Mouse (Mus musculus): Measurements from ENCODE around the gene Ccdc27. TPM values are rescaled to one million over a fixed set of nuclear protein-coding genes. Genes with fewer than 3 reads are reported as not detected.
A peak's percentile ranks its signal among the peaks of the same experiment; 100 is the strongest.

The Ccdc27 gene
- polyA plus RNA-seq, 1 experiment: 55.2 TPM

GRCm38 (mm10) chr4:154025641-154026440 lies 16.6 kb downstream of the Ccdc27 start, which contains the start of gene Smim1:
Gene Smim1, minus strand, starts transcription at chr4:154026230.
- Histone ChIP-seq H3K27ac (ENCODE audit: control insufficient read depth, insufficient read depth, low read depth, low read length) (peak within 1 kb of the TSS; percentile 86), H3K4me1 (ENCODE audit: control insufficient read depth, insufficient read depth, low read length) (peaks cover 12% of the 10 kb centered on the region), H3K27me3 (ENCODE audit: control insufficient read depth, insufficient read depth, low read length) (no peaks in the 10 kb centered on the region), H3K36me3 (ENCODE audit: control insufficient read depth, insufficient read depth, low read length) (no peaks in the 10 kb centered on the region; the same call in 1 of the 2 replicates), H3K4me3 (ENCODE audit: control insufficient read depth, low read depth, low read length) (peak within 1 kb of the TSS; percentile 87)
- TF ChIP-seq CTCF (IDR thresholded peaks at IDR 0.05; ENCODE audit: control insufficient read depth, insufficient read depth, insufficient replicate concordance, low read depth, low read length) (peak; percentile 36; the same call in 1 of the 2 replicates), POLR2A (IDR thresholded peaks at IDR 0.05; ENCODE audit: control insufficient read depth, low read depth, low read length) (0 out of 2 replicates have a peak, but pooled peaks have one; percentile 19)

- Histone ChIP-seq H3K4me1 (ENCODE audit: control insufficient read depth, insufficient read depth, low read length) (peaks cover 12% of the 10 kb centered on the region), H3K27me3 (ENCODE audit: control insufficient read depth, insufficient read depth, low read length) (no peaks in the 10 kb centered on the region), H3K36me3 (ENCODE audit: control insufficient read depth, insufficient read depth, low read length) (no peaks in the 10 kb centered on the region; the same call in 1 of the 2 replicates), H3K27ac (ENCODE audit: control insufficient read depth, insufficient read depth, low read depth, low read length) (peak overlapping the region; percentile 86), H3K4me3 (ENCODE audit: control insufficient read depth, low read depth, low read length) (peak overlapping the region; percentile 87)
- TF ChIP-seq CTCF (IDR thresholded peaks at IDR 0.05; ENCODE audit: control insufficient read depth, insufficient read depth, insufficient replicate concordance, low read depth, low read length) (no peak), POLR2A (IDR thresholded peaks at IDR 0.05; ENCODE audit: control insufficient read depth, low read depth, low read length) (peak; percentile 40)
These were observed 17.6 kb downstream of the Ccdc27 start for GRCm38 (mm10) chr4:154024729-154025521.

GRCm38 (mm10) chr4:154023754-154024601 lies 18.5 kb downstream of the Ccdc27 start:
- Histone ChIP-seq H3K27ac (ENCODE audit: control insufficient read depth, insufficient read depth, low read depth, low read length) (peak overlapping the region; percentile 86), H3K4me3 (ENCODE audit: control insufficient read depth, low read depth, low read length) (no peak overlapping the region; the same call in 1 of the 2 replicates), H3K4me1 (ENCODE audit: control insufficient read depth, insufficient read depth, low read length) (peaks cover 12% of the 10 kb centered on the region), H3K36me3 (ENCODE audit: control insufficient read depth, insufficient read depth, low read length) (no peaks in the 10 kb centered on the region; the same call in 1 of the 2 replicates), H3K27me3 (ENCODE audit: control insufficient read depth, insufficient read depth, low read length) (no peaks in the 10 kb centered on the region)
- TF ChIP-seq CTCF (IDR thresholded peaks at IDR 0.05; ENCODE audit: control insufficient read depth, insufficient read depth, insufficient replicate concordance, low read depth, low read length) (no peak), POLR2A (IDR thresholded peaks at IDR 0.05; ENCODE audit: control insufficient read depth, low read depth, low read length) (no peak)

- peak overlapping the region; percentile 46 for H3K27ac ChIP-seq (ENCODE audit: control insufficient read depth, insufficient read depth, low read depth, low read length)
- H3K4me3 ChIP-seq (ENCODE audit: control insufficient read depth, low read depth, low read length): no peak overlapping the region
- TF ChIP-seq POLR2A (IDR thresholded peaks at IDR 0.05; ENCODE audit: control insufficient read depth, low read depth, low read length) (no peak), CTCF (IDR thresholded peaks at IDR 0.05; ENCODE audit: control insufficient read depth, insufficient read depth, insufficient replicate concordance, low read depth, low read length) (no peak)
- peaks cover 12% of the 10 kb centered on the region for H3K4me1 ChIP-seq (ENCODE audit: control insufficient read depth, insufficient read depth, low read length)
- no peaks in the 10 kb centered on the region for H3K27me3 ChIP-seq (ENCODE audit: control insufficient read depth, insufficient read depth, low read length)
- no peaks in the 10 kb centered on the region; the same call in 1 of the 2 replicates for H3K36me3 ChIP-seq (ENCODE audit: control insufficient read depth, insufficient read depth, low read length)
These were observed 19.6 kb downstream of the Ccdc27 start for GRCm38 (mm10) chr4:154022844-154023243.

GRCm38 (mm10) chr4:154022407-154022806 lies 20.1 kb downstream of the Ccdc27 start:
- H3K4me1 ChIP-seq (ENCODE audit: control insufficient read depth, insufficient read depth, low read length): peaks cover 12% of the 10 kb centered on the region
- no peak overlapping the region for H3K4me3 ChIP-seq (ENCODE audit: control insufficient read depth, low read depth, low read length)
- peak overlapping the region; percentile 57 for H3K27ac ChIP-seq (ENCODE audit: control insufficient read depth, insufficient read depth, low read depth, low read length)
- no peaks in the 10 kb centered on the region; the same call in 1 of the 2 replicates for H3K36me3 ChIP-seq (ENCODE audit: control insufficient read depth, insufficient read depth, low read length)
- TF ChIP-seq CTCF (IDR thresholded peaks at IDR 0.05; ENCODE audit: control insufficient read depth, insufficient read depth, insufficient replicate concordance, low read depth, low read length): no peak
- H3K27me3 ChIP-seq (ENCODE audit: control insufficient read depth, insufficient read depth, low read length): no peaks in the 10 kb centered on the region

- Histone ChIP-seq H3K36me3 (ENCODE audit: control insufficient read depth, insufficient read depth, low read length) (no peaks in the 10 kb centered on the region; the same call in 1 of the 2 replicates), H3K27ac (ENCODE audit: control insufficient read depth, insufficient read depth, low read depth, low read length) (no peak overlapping the region; the same call in 1 of the 2 replicates), H3K4me1 (ENCODE audit: control insufficient read depth, insufficient read depth, low read length) (peaks cover 12% of the 10 kb centered on the region), H3K27me3 (ENCODE audit: control insufficient read depth, insufficient read depth, low read length) (no peaks in the 10 kb centered on the region), H3K4me3 (ENCODE audit: control insufficient read depth, low read depth, low read length) (no peak overlapping the region)
- TF ChIP-seq CTCF (IDR thresholded peaks at IDR 0.05; ENCODE audit: control insufficient read depth, insufficient read depth, insufficient replicate concordance, low read depth, low read length) (no peak), POLR2A (IDR thresholded peaks at IDR 0.05; ENCODE audit: control insufficient read depth, low read depth, low read length) (peak; percentile 20; the same call in 1 of the 2 replicates)
These were observed 21.0 kb downstream of the Ccdc27 start for GRCm38 (mm10) chr4:154021432-154021831.
